Mouse (Mus musculus) forebrain, embryonic 16.5 days (tissue): ENCODE data around the gene Hapln1. TPM values are rescaled to one million over a fixed set of nuclear protein-coding genes. Genes with fewer than 3 reads are reported as not detected.

Experiments used
- ATAC-seq: fragments of 200-750 bp; cut with Nextera tagmentation; 2 replicates; pipeline ENCODE4 v1.8.0; 2017; ENCODE audit warnings: mild to moderate bottlenecking, moderate library complexity
- H3K27ac ChIP-seq: fragments of 300-500 bp; sonication (generic); 2 replicates; pipeline ENCODE4 v1.5.1; 2014; ENCODE audit warnings: low read length, control low read depth
- H3K27me3 ChIP-seq: fragments of 300-500 bp; sonication (generic); replicated peaks from 2 replicates; pipeline ENCODE4 v1.6.1; 2014; ENCODE audit warnings: low read length; ENCODE audit not compliant: control insufficient read depth, insufficient read depth
- H3K36me3 ChIP-seq: fragments of 300-500 bp; sonication (generic); 2 replicates; pipeline ENCODE4 v1.6.1; 2014; ENCODE audit not compliant: control insufficient read depth, insufficient read depth
- H3K4me1 ChIP-seq: fragments of 300-500 bp; sonication (generic); replicated peaks from 2 replicates; pipeline ENCODE4 v1.6.1; 2014; ENCODE audit warnings: low read length; ENCODE audit not compliant: control insufficient read depth, insufficient read depth
- H3K4me2 ChIP-seq: fragments of 300-500 bp; sonication (generic); 2 replicates; pipeline ENCODE4 v1.6.1; 2014; ENCODE audit warnings: mild to moderate bottlenecking, low read length, control low read depth
- H3K4me3 ChIP-seq: fragments of 300-500 bp; sonication (generic); replicated peaks from 2 replicates; pipeline ENCODE4 v1.5.1; 2014; ENCODE audit warnings: mild to moderate bottlenecking, low read length, control low read depth
- H3K9ac ChIP-seq: fragments of 300-500 bp; sonication (generic); replicated peaks from 2 replicates; pipeline ENCODE4 v1.6.1; 2014; ENCODE audit warnings: low read depth, low read length, control low read depth
- H3K9me3 ChIP-seq: fragments of 300-500 bp; sonication (generic); 2 replicates; pipeline ENCODE4 v1.6.1; 2016; ENCODE audit warnings: low read length; ENCODE audit not compliant: control insufficient read depth
- WGBS: fragments of 180-500 bp; shearing (Covaris S2); extraction: QIAGEN DNeasy Blood & Tissue Kit; methylation state at CpG from one replicate; pipeline ENCODE4 v1.1.7; 2014; 5-methylcytosine and 5-hydroxymethylcytosine counted together
- polyA plus RNA-seq: library from polyadenylated mRNA; unstranded; fragments of >200 nt; fragmentation: Nextera tagmentation; extraction: Ambion mirVana; gene quantifications from 2 replicates; pipeline ENCODE4 v1.2.1, GENCODE M21; 2015

The Hapln1 gene
- polyA plus RNA-seq, 1 experiment from 2014 or later, result 0.23 TPM

DNA sequence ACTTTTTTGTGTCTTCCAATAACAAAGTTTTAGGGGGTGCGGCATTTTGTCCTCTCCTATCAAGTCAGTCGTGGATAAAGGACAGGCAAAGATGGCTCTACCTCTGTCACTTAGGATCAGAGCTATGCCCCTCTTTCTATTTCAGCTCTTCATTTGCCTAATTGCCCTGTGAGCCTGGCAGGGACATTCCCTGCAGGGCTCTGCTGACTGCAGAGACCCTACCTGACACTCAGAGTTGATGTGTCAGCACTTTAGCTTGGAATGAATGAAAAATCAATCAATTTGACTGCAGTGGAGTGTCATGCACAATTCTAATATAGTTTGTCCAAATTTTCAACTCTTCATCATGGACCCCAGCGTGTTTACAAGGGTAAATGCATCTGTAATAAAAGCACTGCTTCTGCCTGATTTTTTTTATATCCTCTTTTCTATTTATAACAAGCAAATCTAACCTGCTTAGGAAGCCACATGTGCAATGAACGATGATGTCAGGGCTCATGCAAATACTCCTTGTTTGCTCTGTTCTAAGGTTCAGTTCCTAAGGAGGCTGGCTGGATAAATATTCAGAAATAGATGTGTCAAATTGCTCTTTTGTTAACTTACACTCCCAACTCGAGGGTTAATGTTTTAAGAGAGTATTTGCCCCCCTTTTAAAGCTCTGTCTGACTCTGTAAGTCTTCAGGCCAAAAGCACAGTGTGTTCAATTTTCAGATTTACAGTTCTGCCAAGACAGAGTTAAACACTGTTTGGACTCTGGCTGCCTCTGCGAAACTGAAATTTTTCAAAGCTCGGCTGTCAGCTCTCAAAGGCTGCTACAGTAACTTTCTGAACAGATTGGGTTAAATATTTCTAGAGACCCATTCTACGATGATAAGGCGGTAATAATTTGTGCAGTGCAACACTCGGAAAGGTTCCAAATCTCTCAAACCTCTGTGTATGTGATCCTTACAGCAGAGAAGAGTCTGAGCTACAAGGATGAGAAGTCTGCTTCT lies 44.4 kb downstream of the Hapln1 start:
- H3K4me1 ChIP-seq, result peaks cover 2% of the 10 kb centered on the region; the same call in 1 of the 2 replicates
- ATAC-seq, result no peak
- WGBS, result 59% methylated on average over 10 of the region's 10 CpGs
- no peak overlapping the region for H3K9ac ChIP-seq
- H3K4me3 ChIP-seq, result no peak overlapping the region
- no peak overlapping the region for H3K4me2 ChIP-seq
- no peak overlapping the region for H3K27ac ChIP-seq
- no peaks in the 10 kb centered on the region for H3K36me3 ChIP-seq
- no peaks in the 10 kb centered on the region for H3K27me3 ChIP-seq
- no peaks in the 10 kb centered on the region for H3K9me3 ChIP-seq

DNA sequence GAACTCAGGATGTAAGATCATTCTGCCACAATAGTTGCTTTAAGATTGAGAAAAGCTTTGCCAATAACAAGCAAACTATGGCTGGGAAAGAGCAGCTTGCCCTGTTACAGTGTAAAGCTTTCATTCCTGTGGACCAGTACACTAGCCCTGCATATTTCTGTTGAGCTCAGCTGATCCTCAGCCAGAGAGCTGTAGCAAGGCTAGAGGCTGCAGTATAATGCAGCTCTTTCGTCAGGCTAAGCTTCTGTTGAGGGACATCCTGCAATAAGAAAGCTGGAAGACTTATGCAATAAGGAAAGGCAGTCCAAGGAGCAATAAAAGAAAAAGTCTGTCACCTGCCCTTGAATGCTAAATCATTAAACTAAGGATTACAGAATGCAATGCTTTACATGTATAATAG lies 45.5 kb downstream of the Hapln1 start:
- H3K4me2 ChIP-seq, result no peak overlapping the region
- 44% methylated on average over 1 of the region's 1 CpGs for WGBS
- peaks cover 2% of the 10 kb centered on the region; the same call in 1 of the 2 replicates for H3K4me1 ChIP-seq
- no peak overlapping the region for H3K27ac ChIP-seq
- no peaks in the 10 kb centered on the region for H3K9me3 ChIP-seq
- ATAC-seq, result no peak
- no peaks in the 10 kb centered on the region for H3K36me3 ChIP-seq
- no peaks in the 10 kb centered on the region for H3K27me3 ChIP-seq
- no peak overlapping the region for H3K9ac ChIP-seq
- H3K4me3 ChIP-seq, result no peak overlapping the region

- H3K9ac ChIP-seq, result no peak overlapping the region
- H3K27me3 ChIP-seq, result no peaks in the 10 kb centered on the region
- H3K27ac ChIP-seq, result no peak overlapping the region
- ATAC-seq, result no peak
- peaks cover 2% of the 10 kb centered on the region; the same call in 1 of the 2 replicates for H3K9me3 ChIP-seq
- no peak overlapping the region for H3K4me2 ChIP-seq
- 34% methylated on average over 4 of the region's 4 CpGs for WGBS
- no peaks in the 10 kb centered on the region for H3K4me1 ChIP-seq
- H3K36me3 ChIP-seq, result no peaks in the 10 kb centered on the region
- H3K4me3 ChIP-seq, result no peak overlapping the region
Measured at GRCm38 (mm10) chr13:89595105-89595504, 55.5 kb downstream of the Hapln1 start.

- no peaks in the 10 kb centered on the region for H3K27me3 ChIP-seq
- H3K9ac ChIP-seq, result no peak overlapping the region
- H3K4me2 ChIP-seq, result no peak overlapping the region
- peaks cover 2% of the 10 kb centered on the region; the same call in 1 of the 2 replicates for H3K9me3 ChIP-seq
- H3K36me3 ChIP-seq, result no peaks in the 10 kb centered on the region
- no peak overlapping the region for H3K4me3 ChIP-seq
- H3K4me1 ChIP-seq, result no peaks in the 10 kb centered on the region
- no peak for ATAC-seq
- H3K27ac ChIP-seq, result no peak overlapping the region
Measured at GRCm38 (mm10) chr13:89597354-89597753, 57.8 kb downstream of the Hapln1 start.

DNA sequence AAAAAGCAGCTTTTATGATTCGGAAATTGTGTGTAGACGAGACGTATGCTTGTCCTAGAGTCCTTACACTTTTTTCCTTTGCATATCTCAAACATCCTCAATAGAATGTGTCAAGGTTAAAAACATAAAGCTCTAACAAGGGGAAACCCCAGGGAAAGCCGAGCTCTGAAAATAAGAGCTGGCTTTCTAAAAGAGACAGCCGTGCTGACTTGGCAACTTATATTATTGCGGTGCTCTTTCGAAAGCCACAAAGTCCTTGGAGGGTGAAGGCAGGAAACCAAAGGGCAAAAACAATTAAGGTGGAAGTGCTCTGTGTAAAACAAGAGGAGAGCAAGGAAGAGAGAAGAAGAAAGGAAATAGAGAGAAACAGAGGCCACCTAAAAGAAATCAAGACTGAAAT lies 60.9 kb downstream of the Hapln1 start:
- no peaks in the 10 kb centered on the region for H3K27me3 ChIP-seq
- H3K36me3 ChIP-seq, result no peaks in the 10 kb centered on the region
- no peak overlapping the region for H3K4me2 ChIP-seq
- H3K4me3 ChIP-seq, result no peak overlapping the region
- no peak overlapping the region for H3K9ac ChIP-seq
- 72% methylated on average over 7 of the region's 7 CpGs for WGBS
- H3K27ac ChIP-seq, result no peak overlapping the region
- no peaks in the 10 kb centered on the region for H3K9me3 ChIP-seq
- no peaks in the 10 kb centered on the region for H3K4me1 ChIP-seq
- no peak for ATAC-seq

DNA sequence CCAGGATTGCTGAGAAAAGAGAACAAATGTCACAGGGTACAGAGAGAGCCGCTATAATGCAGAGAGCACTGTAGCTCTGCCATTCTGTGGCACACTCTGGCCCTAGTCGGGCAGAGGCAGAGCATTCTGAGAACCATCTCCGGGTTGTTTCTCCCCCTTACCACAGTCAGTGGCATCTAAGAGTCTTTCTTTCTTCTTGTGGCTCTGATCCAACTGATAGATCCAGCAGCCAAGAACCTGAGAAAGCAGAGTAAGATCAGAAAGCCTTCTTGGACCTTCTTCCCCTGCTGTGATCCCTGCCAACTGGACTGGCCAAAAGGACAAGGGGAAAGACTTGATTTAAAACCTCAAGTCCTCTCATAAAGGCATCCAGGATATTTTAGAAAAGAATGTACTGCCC lies 63.7 kb downstream of the Hapln1 start:
- Histone ChIP-seq H3K9me3 (no peaks in the 10 kb centered on the region), H3K4me3 (no peak overlapping the region), H3K4me1 (no peaks in the 10 kb centered on the region), H3K9ac (no peak overlapping the region), H3K27ac (no peak overlapping the region), H3K4me2 (no peak overlapping the region), H3K27me3 (no peaks in the 10 kb centered on the region), H3K36me3 (no peaks in the 10 kb centered on the region)
- 56% methylated on average over 3 of the region's 3 CpGs for WGBS
- no peak for ATAC-seq

GRCm38 (mm10) chr13:89607399-89607798 lies 67.8 kb downstream of the Hapln1 start:
- Histone ChIP-seq H3K4me3 (no peak overlapping the region), H3K9ac (no peak overlapping the region), H3K36me3 (no peaks in the 10 kb centered on the region), H3K4me1 (no peaks in the 10 kb centered on the region), H3K4me2 (no peak overlapping the region), H3K9me3 (no peaks in the 10 kb centered on the region), H3K27ac (no peak overlapping the region), H3K27me3 (no peaks in the 10 kb centered on the region)
- 11% methylated on average over 3 of the region's 3 CpGs for WGBS
- peak; percentile 93 for ATAC-seq

DNA sequence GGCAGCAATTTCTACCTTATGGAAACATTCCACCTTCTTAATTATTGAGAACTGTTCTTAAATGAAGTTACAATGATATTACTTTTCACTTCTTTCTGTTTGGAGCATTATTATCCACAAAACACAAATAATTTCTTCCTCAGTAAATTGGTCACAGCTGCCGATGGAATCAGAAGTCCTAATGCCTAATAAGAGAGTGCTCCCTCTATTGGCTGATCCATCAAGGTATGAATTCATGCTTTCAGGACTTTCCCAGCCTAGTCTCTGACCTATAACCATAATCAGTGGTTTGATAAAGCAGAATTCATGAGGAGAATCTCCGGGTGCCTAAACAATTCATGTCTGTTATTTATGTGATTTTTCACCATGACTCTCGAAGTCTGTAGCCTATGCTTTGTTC lies 79.5 kb downstream of the Hapln1 start:
- no peak overlapping the region for H3K27ac ChIP-seq
- 78% methylated on average over 3 of the region's 3 CpGs for WGBS

GRCm38 (mm10) chr13:89634137-89634683 lies 94.6 kb downstream of the Hapln1 start:
- ATAC-seq, result peak; percentile 84
- Histone ChIP-seq H3K27ac (no peak overlapping the region), H3K4me2 (no peak overlapping the region), H3K4me3 (no peak overlapping the region), H3K27me3 (no peaks in the 10 kb centered on the region), H3K9ac (no peak overlapping the region), H3K9me3 (no peaks in the 10 kb centered on the region), H3K4me1 (no peaks in the 10 kb centered on the region), H3K36me3 (no peaks in the 10 kb centered on the region)
- WGBS, result 29% methylated on average over 4 of the region's 4 CpGs

More for the DNA sequence above, 79.5 kb downstream of the Hapln1 start:
- H3K4me2 ChIP-seq, result no peak overlapping the region
- no peaks in the 10 kb centered on the region for H3K36me3 ChIP-seq
- no peaks in the 10 kb centered on the region for H3K27me3 ChIP-seq
- no peak overlapping the region for H3K9ac ChIP-seq
- no peaks in the 10 kb centered on the region for H3K4me1 ChIP-seq
- no peak for ATAC-seq
- H3K4me3 ChIP-seq, result no peak overlapping the region
- no peaks in the 10 kb centered on the region for H3K9me3 ChIP-seq
